Mouse (Mus musculus) heart, postnatal 0 days (tissue): ENCODE data around the gene Btg2.

ENCODE experiments used
- CTCF ChIP-seq: IDR thresholded peaks from 2 replicates; pipeline ENCODE4 v1.5.1; 2016; ENCODE audit warnings: antibody characterized with exemption, control low read depth, low read depth
- EP300 ChIP-seq: IDR thresholded peaks from 2 replicates; pipeline ENCODE4 v1.6.1; 2016; ENCODE audit warnings: antibody characterized with exemption, low read depth

- no peak for TF ChIP-seq CTCF
- no peak for TF ChIP-seq EP300
Observed at GRCm38 (mm10) chr1:134044805-134045204, 34.1 kb downstream of the Btg2 start.
